Mouse (Mus musculus) lung, adult 2 months (tissue): Measurements from ENCODE around the gene Sult1b1. TPM values are rescaled to one million over a fixed set of nuclear protein-coding genes. Genes with fewer than 3 reads are reported as not detected.
"Not testable (repeated sequence)": the region's sequence is repeated elsewhere in the genome, so short reads cannot be mapped to it uniquely, and the experiment has no call there.

Source experiments
- DNase-seq: peaks from one replicate; pipeline ENCODE4 v3.0.0; 2022
- H3K4me1 ChIP-seq: fragments of 200-500 bp; 2 replicates; pipeline ENCODE4 v1.6.1; 2011; ENCODE audit warnings: low read length; ENCODE audit not compliant: control insufficient read depth, insufficient read depth
- H3K4me3 ChIP-seq: fragments of 200-500 bp; replicated peaks from 2 replicates; pipeline ENCODE3; 2011; ENCODE audit warnings: low read depth, mild to moderate bottlenecking, control low read depth, low read length; ENCODE audit errors: extremely low read depth
- CTCF ChIP-seq: fragments of 200-500 bp; IDR thresholded peaks from 2 replicates; pipeline ENCODE4 v1.5.1; 2011; ENCODE audit warnings: mild to moderate bottlenecking, low read length, control low read depth; ENCODE audit not compliant: insufficient read depth
- POLR2A ChIP-seq: fragments of 200-500 bp; IDR thresholded peaks from 2 replicates; pipeline ENCODE4 v1.6.1; 2011; ENCODE audit warnings: low read depth, mild to moderate bottlenecking, control low read depth, low read length, borderline replicate concordance; ENCODE audit errors: extremely low read depth
- WGBS: fragments of 180-500 bp; shearing (Covaris S2); methylation state at CpG from one replicate; pipeline ENCODE4 v1.1.7; 2018; 5-methylcytosine and 5-hydroxymethylcytosine counted together
- polyA plus RNA-seq: library from polyadenylated mRNA; depleted of rRNA; stranded (reverse); fragments of >200 nt; gene quantifications from 2 replicates; pipeline ENCODE4 v1.2.3, GENCODE M21; 2012; rRNA removed

The Sult1b1 gene
- polyA plus RNA-seq, 1 experiment: not detected

DNA sequence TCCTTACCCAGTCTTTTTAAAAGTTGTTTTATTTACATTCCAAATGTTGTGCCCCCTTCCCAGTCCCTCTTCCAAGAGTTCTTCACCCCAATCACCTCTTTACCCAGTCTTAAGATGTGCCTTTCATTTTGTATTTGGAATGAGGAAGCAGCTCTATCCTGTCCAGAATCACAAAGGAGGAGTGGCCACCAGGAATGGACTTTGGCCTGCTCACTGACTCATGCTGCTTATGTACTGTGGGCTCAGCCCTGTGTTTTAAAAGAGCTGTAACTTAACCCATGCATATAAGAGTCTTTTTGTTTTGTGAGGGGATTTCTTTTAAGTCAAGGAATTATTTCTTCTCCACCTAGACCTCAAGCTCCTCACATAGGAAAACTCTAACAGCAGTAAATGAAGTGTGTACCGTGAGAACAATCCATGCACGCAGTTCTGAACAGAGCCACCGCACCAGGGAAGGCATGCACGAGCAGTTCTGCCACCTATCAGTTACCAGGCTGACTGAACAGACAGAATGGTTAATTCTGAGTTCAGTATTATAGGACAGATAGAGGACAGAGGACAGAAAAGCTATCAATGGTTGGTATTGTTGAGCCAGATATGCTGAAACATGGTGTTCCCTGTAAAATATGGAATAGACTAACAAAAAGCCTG lies 1.9 kb downstream of the Sult1b1 start:
- no peak for DNase-seq
- 76% methylated on average over 4 of the region's 4 CpGs for WGBS
- no peaks in the 10 kb centered on the region for H3K4me1 ChIP-seq
- no peak overlapping the region for H3K4me3 ChIP-seq
- TF ChIP-seq POLR2A (no peak), CTCF (no peak)

DNA sequence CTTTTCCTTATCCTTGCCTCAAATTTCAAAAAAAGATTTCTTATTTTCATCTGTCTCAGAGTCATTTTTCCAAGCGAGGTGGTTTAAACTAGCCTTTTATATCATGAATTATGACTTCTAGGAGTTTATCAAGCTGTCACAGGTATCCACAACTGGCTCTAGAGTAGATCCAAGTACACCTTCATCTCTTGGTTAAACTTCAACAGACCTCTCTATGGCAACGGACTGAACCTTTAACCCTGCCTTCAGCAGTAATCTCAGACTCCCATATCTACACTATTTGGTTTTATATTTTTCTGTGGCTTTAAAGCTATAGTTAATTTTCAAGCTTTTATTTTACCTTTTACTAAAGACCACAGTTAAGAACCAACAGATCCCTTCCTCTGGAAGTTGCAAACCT lies 5.7 kb downstream of the Sult1b1 start:
- TF ChIP-seq POLR2A (no peak), CTCF (no peak)
- WGBS: 50% methylated on average over 2 of the region's 2 CpGs
- H3K4me3 ChIP-seq: no peak overlapping the region
- no peak for DNase-seq
- no peaks in the 10 kb centered on the region for H3K4me1 ChIP-seq

DNA sequence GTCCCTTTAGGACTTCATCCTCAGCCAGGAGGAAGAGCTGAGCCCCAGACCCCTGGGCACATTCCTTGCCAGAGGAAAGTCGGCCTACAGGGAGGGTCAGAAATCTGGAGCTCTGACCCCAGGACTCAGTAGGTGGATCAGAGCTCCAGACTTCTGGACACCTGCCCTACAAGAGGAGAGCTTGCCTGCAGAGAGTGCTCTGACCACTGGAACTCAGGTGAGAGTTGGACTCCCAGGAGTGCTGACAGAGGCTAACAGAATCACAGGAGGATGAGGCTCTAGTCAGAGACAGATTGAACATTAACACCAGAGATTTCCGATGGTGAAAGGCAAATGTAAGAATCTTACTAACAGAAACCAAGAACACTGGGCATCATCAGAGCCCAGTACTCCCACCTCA lies 14.4 kb downstream of the Sult1b1 start:
- H3K4me1 ChIP-seq, H3K4me3 ChIP-seq, DNase-seq: not testable (repeated sequence)
- WGBS: 84% methylated on average over 2 of the region's 2 CpGs

DNA sequence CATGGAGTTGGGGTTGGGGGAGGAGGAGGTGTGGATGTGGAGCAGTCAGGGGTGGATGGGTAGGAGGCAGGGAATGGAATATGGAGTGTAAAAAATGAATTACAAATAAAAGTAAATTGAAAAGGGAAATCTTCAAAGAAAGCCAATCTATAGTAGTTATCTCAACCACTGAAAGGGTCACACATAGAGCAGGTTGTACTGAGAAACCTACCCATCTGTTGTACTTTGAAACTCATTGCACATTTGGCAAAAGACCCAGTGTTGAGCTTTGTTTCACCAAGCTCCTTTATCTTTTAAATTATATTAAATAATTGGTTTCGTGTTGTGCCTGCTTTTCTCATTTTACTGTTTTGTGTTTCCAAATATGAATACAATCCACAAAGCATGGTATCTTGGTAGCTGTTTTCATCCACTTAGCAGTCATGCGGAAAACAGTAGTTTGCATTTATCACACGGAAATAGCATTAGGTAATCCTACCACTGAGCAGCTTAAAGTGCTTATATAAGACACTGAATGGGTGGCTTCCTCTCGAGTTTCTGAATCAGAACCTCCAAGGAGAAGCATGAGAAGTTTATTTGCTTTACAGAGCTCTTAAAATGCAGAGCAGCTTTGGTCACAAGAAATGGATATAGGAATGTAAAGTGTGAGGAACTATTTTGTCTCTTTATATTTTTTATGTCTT lies 32.1 kb downstream of the Sult1b1 start:
- no peak for DNase-seq
- no peak overlapping the region for H3K4me3 ChIP-seq
- no peak for TF ChIP-seq POLR2A
- TF ChIP-seq CTCF: no peak
- WGBS: 48% methylated on average over 4 of the region's 4 CpGs
- no peaks in the 10 kb centered on the region for H3K4me1 ChIP-seq

DNA sequence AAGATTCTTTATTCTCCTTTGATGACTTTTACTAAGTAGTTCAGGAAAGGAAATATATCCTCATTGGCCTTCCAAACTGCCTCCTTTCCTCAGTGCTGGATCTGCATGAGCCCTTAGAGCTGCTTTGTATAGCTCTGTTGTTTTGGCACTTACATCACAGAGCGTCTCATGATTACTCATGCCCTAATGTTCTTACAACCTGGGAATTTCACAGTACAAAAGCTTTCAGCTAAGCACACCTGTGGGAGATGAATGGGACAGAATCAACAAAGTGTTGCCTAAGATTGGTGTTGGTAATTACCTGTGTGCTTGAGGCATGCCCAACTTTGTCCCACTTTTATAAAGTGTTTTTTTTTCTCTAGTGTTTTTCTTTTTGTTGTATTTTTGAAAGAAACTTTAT lies 35.3 kb downstream of the Sult1b1 start:
- no peak for DNase-seq
- TF ChIP-seq CTCF (no peak), POLR2A (no peak)
- WGBS: 62% methylated on average over 1 of the region's 1 CpGs

DNA sequence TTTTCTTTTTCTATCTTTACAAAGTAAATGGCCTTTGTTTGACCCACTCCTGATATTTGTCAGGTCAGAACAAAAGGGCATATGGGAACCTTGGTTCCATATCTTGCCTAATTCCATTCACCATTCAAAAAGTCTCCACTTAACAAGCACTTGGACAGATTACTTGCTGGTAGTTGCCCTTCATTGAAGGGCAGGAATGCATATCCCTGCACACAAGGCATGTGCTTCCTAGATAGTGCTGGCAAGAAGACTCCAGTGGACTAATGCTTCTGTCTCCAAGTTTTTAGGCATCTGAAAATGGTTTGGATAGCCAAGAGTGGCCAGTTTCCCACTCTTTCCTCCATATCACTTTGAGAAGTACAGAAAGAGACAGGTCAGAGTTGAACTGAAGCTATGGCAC lies 38.7 kb downstream of the Sult1b1 start:
- DNase-seq: no peak
- TF ChIP-seq CTCF (no peak), POLR2A (no peak)
- no peak overlapping the region for H3K4me3 ChIP-seq
- H3K4me1 ChIP-seq: no peaks in the 10 kb centered on the region

More for the DNA sequence above, 35.3 kb downstream of the Sult1b1 start:
- H3K4me1 ChIP-seq: no peaks in the 10 kb centered on the region
- no peak overlapping the region for H3K4me3 ChIP-seq

DNA sequence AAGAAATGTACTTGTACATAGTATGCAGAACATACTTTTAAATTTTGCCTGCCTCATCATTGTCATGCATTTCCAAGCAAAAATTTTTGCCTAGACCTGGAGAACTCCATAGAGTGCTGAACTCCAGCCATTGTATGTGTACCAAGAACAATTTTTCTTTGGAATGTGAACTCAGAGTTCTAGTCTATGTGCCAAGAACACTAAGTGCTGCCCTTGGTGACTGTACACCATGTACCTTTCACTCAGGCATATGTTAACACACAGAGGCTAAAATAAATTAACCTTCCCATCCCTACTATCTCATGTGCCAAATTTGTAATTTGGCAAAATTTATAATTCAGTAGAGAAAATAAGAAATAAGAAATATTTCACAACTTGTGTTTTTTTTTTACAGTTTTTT lies 39.1 kb downstream of the Sult1b1 start:
- TF ChIP-seq POLR2A: no peak
- no peak for TF ChIP-seq CTCF
- no peak overlapping the region for H3K4me3 ChIP-seq
- no peak for DNase-seq
- no peaks in the 10 kb centered on the region for H3K4me1 ChIP-seq

DNA sequence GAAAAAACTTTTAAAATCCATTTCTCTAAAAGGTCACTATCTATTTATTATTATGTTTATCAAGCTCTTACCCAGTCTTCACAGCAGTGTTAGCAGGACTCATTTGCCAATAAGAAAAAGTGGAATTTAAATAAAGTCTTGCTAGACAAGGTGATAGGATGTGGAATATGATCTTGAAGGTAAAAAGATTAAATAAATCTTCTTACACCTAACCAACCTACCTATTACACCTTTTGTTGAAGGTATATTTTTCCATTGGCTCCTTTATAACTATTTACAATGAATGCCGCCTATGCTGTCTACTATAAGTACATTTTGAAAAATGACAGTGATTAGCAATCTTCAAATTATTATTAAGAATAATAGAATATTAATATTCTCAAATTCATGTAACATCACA lies 47.2 kb downstream of the Sult1b1 start, which contains the start of gene Ugt2a1:
Gene Ugt2a1 (minus strand): TSS at position 101 of the 400 bp plus-strand sequence.
- no peak for DNase-seq
- no peaks in the 10 kb centered on the region for H3K4me1 ChIP-seq
- WGBS: 78% methylated on average over 1 of the region's 1 CpGs
- no peak within 1 kb of the TSS for H3K4me3 ChIP-seq
- no peak for TF ChIP-seq CTCF
- TF ChIP-seq POLR2A: no peak

DNA sequence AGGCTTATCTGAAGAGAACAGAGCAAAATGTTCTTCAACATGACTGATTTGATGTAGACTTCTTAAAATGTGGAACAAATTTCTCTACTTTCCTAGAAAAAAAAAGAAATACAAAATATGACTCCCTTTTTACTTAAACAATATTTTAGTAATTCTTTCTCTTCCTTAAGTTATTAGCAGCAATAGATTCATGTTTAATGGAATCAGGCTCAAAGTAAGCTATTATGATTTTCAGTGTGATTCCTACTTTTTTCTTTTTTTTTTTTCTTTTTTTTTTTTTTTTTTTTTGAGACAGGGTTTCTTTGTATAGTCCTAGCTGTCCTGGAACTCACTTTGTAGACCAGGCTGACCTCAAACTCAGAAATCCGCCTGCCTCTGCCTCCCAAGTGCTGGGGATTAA lies 51.3 kb downstream of the Sult1b1 start, which contains the start of gene Gm43638:
Gene Gm43638 (minus strand): TSS at position 101 of the 400 bp plus-strand sequence.
- H3K4me3 ChIP-seq, H3K4me1 ChIP-seq, DNase-seq: not testable (repeated sequence)
- WGBS: 58% methylated on average over 1 of the region's 1 CpGs

DNA sequence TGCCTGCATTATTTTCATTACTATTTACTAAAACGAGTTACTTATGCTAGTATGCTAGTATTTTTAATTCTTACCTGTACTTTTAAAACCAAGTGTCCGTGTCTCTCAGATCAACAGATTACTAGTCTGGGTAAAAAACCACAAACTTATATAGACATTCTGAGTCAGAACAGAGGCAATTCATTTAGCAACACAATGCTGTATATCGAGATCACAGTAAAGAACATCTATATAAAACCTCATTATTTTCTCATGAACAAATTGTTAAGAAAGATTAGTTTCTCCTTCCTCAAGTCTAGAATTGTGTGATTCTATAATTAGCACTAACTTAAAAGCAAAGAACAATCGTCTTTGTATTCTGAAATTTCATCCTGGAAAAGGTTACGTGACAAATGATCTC lies 55.8 kb downstream of the Sult1b1 start, which contains the start of gene Ugt2a2:
Gene Ugt2a2 (minus strand): TSS at position 101 of the 400 bp plus-strand sequence.
- no peak for DNase-seq
- H3K4me1 ChIP-seq: no peaks in the 10 kb centered on the region
- no peak for TF ChIP-seq CTCF
- no peak for TF ChIP-seq POLR2A
- H3K4me3 ChIP-seq: no peak within 1 kb of the TSS
- 74% methylated on average over 5 of the region's 5 CpGs for WGBS

Other genes starting within 250 kb of the Sult1b1 start
- gene Ugt2a3, start 201.0 kb downstream of the Sult1b1 start, polyA plus RNA-seq: not detected in 2 replicates
- not detected in 2 replicates for gene Ugt2b38, start 114.0 kb downstream of the Sult1b1 start, polyA plus RNA-seq
- gene Ugt2a2, start 55.9 kb downstream of the Sult1b1 start, polyA plus RNA-seq: not detected in 2 replicates
- gene Gm43638, start 51.4 kb downstream of the Sult1b1 start, polyA plus RNA-seq: not detected in 2 replicates
- not detected in 2 replicates for gene Ugt2a1, start 47.3 kb downstream of the Sult1b1 start, polyA plus RNA-seq
- gene Sult1d1, start 30.8 kb upstream of the Sult1b1 start, polyA plus RNA-seq: 0.74 and 1.3 TPM in 2 replicates
- not detected in 2 replicates for gene Sult1e1, start 53.4 kb upstream of the Sult1b1 start, polyA plus RNA-seq
- gene Csn1s1, start 128.0 kb upstream of the Sult1b1 start, polyA plus RNA-seq: not detected in 2 replicates
- gene Csn2, start 161.4 kb upstream of the Sult1b1 start, polyA plus RNA-seq: not detected in 2 replicates
- gene Csn1s2a, start 236.4 kb upstream of the Sult1b1 start, polyA plus RNA-seq: not detected in 2 replicates